Mouse (Mus musculus) lung, adult 2 months (tissue): Measurements from ENCODE around the gene Itga6.

Experiments
- CTCF ChIP-seq: fragments of 200-500 bp; IDR thresholded peaks from 2 replicates; pipeline ENCODE4 v1.5.1; 2011; ENCODE audit warnings: mild to moderate bottlenecking, low read length, control low read depth; ENCODE audit not compliant: insufficient read depth
- POLR2A ChIP-seq: fragments of 200-500 bp; IDR thresholded peaks from 2 replicates; pipeline ENCODE4 v1.6.1; 2011; ENCODE audit warnings: low read depth, mild to moderate bottlenecking, control low read depth, low read length, borderline replicate concordance; ENCODE audit errors: extremely low read depth

DNA sequence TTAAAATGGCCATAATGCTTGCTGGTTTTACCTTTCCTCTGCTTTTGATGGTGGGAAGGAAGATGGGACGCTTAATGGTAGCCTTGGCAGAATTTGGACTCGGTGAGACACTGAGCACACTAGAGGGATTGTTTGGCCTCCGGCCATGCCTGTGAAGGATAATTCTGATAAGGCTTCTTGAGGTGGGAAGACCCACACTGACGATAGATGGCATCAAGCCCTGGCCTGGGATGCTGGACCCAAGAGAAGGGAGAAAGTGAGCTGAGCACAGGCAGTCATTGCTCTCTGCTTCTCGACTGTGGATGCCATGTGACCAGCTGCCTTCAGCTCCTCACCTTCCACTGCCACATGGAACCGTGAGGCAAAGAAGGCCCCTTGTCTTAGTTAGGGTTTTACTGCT lies 99.5 kb downstream of the Itga6 start:
- TF ChIP-seq CTCF (no peak), POLR2A (no peak)
